Mouse (Mus musculus) kidney, embryonic 15.5 days (tissue): ENCODE measurements at regions not wholly inside any gene's neighbourhood (a gene's known extent, or its start where the extent isn't known, plus 50 kb on each side); places are given as distances from the start of the nearest gene placed in this dataset.

ENCODE experiments used
- ATAC-seq: fragments of 200-750 bp; cut with Nextera tagmentation; replicated peaks from 2 replicates; pipeline ENCODE4 v1.8.0; 2017; ENCODE audit warnings: moderate TSS enrichment; ENCODE audit not compliant: low FRiP score
- H3K27ac ChIP-seq: fragments of 300-500 bp; sonication (generic); 2 replicates; pipeline ENCODE4 v1.5.1; 2015; ENCODE audit warnings: mild to moderate bottlenecking, inconsistent platforms
- H3K27me3 ChIP-seq: fragments of 300-500 bp; sonication (generic); 2 replicates; pipeline ENCODE4 v1.6.1; 2015; ENCODE audit warnings: inconsistent platforms
- H3K36me3 ChIP-seq: fragments of 300-500 bp; sonication (generic); 2 replicates; pipeline ENCODE4 v1.6.1; 2015; ENCODE audit warnings: inconsistent platforms
- H3K4me1 ChIP-seq: fragments of 300-500 bp; sonication (generic); 2 replicates; pipeline ENCODE4 v1.6.1; 2015; ENCODE audit warnings: inconsistent platforms
- H3K4me2 ChIP-seq: fragments of 300-500 bp; sonication (generic); 2 replicates; pipeline ENCODE4 v1.6.1; 2015; ENCODE audit warnings: moderate library complexity, mild to moderate bottlenecking, inconsistent platforms
- H3K4me3 ChIP-seq: fragments of 300-500 bp; sonication (generic); replicated peaks from 2 replicates; pipeline ENCODE4 v1.5.1; 2015; ENCODE audit warnings: mild to moderate bottlenecking, inconsistent platforms
- H3K9ac ChIP-seq: fragments of 300-500 bp; sonication (generic); 2 replicates; pipeline ENCODE4 v1.6.1; 2015; ENCODE audit warnings: mild to moderate bottlenecking, inconsistent platforms
- H3K9me3 ChIP-seq: fragments of 300-500 bp; sonication (generic); replicated peaks from 2 replicates; pipeline ENCODE4 v1.6.1; 2016; ENCODE audit warnings: inconsistent platforms
- WGBS: fragments of 180-500 bp; shearing (Covaris S2); methylation state at CpG from one replicate; pipeline ENCODE4 v1.1.7; 2015; ENCODE audit warnings: mixed read lengths; 5-methylcytosine and 5-hydroxymethylcytosine counted together

- Histone ChIP-seq H3K27me3 (peaks cover 13% of the 10 kb centered on the region), H3K4me3 (no peak overlapping the region), H3K4me1 (peaks cover 8% of the 10 kb centered on the region), H3K9me3 (no peaks in the 10 kb centered on the region), H3K9ac (no peak overlapping the region), H3K27ac (no peak overlapping the region), H3K36me3 (no peaks in the 10 kb centered on the region), H3K4me2 (no peak overlapping the region)
- 38% methylated on average over 4 of the region's 4 CpGs for WGBS
- ATAC-seq, result no peak
Observed at GRCm38 (mm10) chr11:63293485-63293884, 164.7 kb downstream of the Pmp22 start.

GRCm38 (mm10) chr11:63294476-63294875 is 165.7 kb downstream of the Pmp22 start:
- Histone ChIP-seq H3K27ac (no peak overlapping the region), H3K4me3 (no peak overlapping the region), H3K9me3 (no peaks in the 10 kb centered on the region), H3K4me2 (no peak overlapping the region), H3K27me3 (peaks cover 12% of the 10 kb centered on the region), H3K9ac (no peak overlapping the region), H3K4me1 (peaks cover 9% of the 10 kb centered on the region), H3K36me3 (no peaks in the 10 kb centered on the region)
- WGBS, result 69% methylated on average over 3 of the region's 3 CpGs
- no peak for ATAC-seq

GRCm38 (mm10) chr11:63296476-63296875 is 167.7 kb downstream of the Pmp22 start:
- Histone ChIP-seq H3K9me3 (no peaks in the 10 kb centered on the region), H3K4me2 (no peak overlapping the region), H3K4me3 (no peak overlapping the region), H3K4me1 (peaks cover 23% of the 10 kb centered on the region), H3K9ac (no peak overlapping the region), H3K27me3 (peaks cover 16% of the 10 kb centered on the region), H3K36me3 (no peaks in the 10 kb centered on the region), H3K27ac (no peak overlapping the region)
- no peak for ATAC-seq
- 88% methylated on average over 3 of the region's 3 CpGs for WGBS

GRCm38 (mm10) chr11:63299712-63300581 is 171.2 kb downstream of the Pmp22 start:
- H3K36me3 ChIP-seq, result no peaks in the 10 kb centered on the region
- H3K27ac ChIP-seq, result 0 out of 2 replicates have a peak overlapping the region, but pooled peaks have one; percentile 10
- ATAC-seq, result 0 out of 2 replicates have a peak, but pooled peaks have one; percentile 29
- WGBS, result 34% methylated on average over 14 of the region's 14 CpGs
- peaks cover 19% of the 10 kb centered on the region for H3K27me3 ChIP-seq
- H3K4me2 ChIP-seq, result no peak overlapping the region
- H3K9me3 ChIP-seq, result no peaks in the 10 kb centered on the region
- H3K4me3 ChIP-seq, result no peak overlapping the region
- H3K9ac ChIP-seq, result no peak overlapping the region
- peaks cover 15% of the 10 kb centered on the region for H3K4me1 ChIP-seq

GRCm38 (mm10) chr11:63325166-63325565 is 196.4 kb downstream of the Pmp22 start:
- no peaks in the 10 kb centered on the region for H3K4me1 ChIP-seq
- H3K4me2 ChIP-seq, result no peak overlapping the region
- no peaks in the 10 kb centered on the region for H3K36me3 ChIP-seq
- no peaks in the 10 kb centered on the region for H3K27me3 ChIP-seq
- 83% methylated on average over 4 of the region's 4 CpGs for WGBS
- no peak overlapping the region for H3K27ac ChIP-seq
- H3K9ac ChIP-seq, result no peak overlapping the region
- no peak for ATAC-seq
- no peak overlapping the region for H3K4me3 ChIP-seq
- no peaks in the 10 kb centered on the region for H3K9me3 ChIP-seq

GRCm38 (mm10) chr11:63326864-63327263 is 198.1 kb downstream of the Pmp22 start:
- 31% methylated on average over 5 of the region's 5 CpGs for WGBS
- H3K27ac ChIP-seq, result no peak overlapping the region
- no peak overlapping the region for H3K4me2 ChIP-seq
- H3K9me3 ChIP-seq, result no peaks in the 10 kb centered on the region
- no peak for ATAC-seq
- no peak overlapping the region for H3K4me3 ChIP-seq
- no peak overlapping the region for H3K9ac ChIP-seq
- no peaks in the 10 kb centered on the region for H3K4me1 ChIP-seq
- H3K27me3 ChIP-seq, result no peaks in the 10 kb centered on the region
- H3K36me3 ChIP-seq, result no peaks in the 10 kb centered on the region

- ATAC-seq, result no peak
- Histone ChIP-seq H3K9ac (no peak overlapping the region), H3K4me1 (no peaks in the 10 kb centered on the region), H3K27ac (no peak overlapping the region), H3K27me3 (no peaks in the 10 kb centered on the region), H3K4me2 (no peak overlapping the region), H3K9me3 (no peaks in the 10 kb centered on the region), H3K4me3 (no peak overlapping the region), H3K36me3 (no peaks in the 10 kb centered on the region)
- 31% methylated on average over 9 of the region's 9 CpGs for WGBS
Observed at GRCm38 (mm10) chr11:63337503-63337902, 208.7 kb downstream of the Pmp22 start.

- no peaks in the 10 kb centered on the region for H3K9me3 ChIP-seq
- H3K4me3 ChIP-seq, result no peak overlapping the region
- WGBS, result 85% methylated on average over 1 of the region's 1 CpGs
- H3K27ac ChIP-seq, result no peak overlapping the region
- no peaks in the 10 kb centered on the region for H3K36me3 ChIP-seq
- H3K4me1 ChIP-seq, result no peaks in the 10 kb centered on the region
- ATAC-seq, result no peak
- H3K4me2 ChIP-seq, result no peak overlapping the region
- no peak overlapping the region for H3K9ac ChIP-seq
- no peaks in the 10 kb centered on the region for H3K27me3 ChIP-seq
Observed at GRCm38 (mm10) chr11:63338277-63338676, 209.5 kb downstream of the Pmp22 start.

- H3K36me3 ChIP-seq, result no peaks in the 10 kb centered on the region
- H3K4me1 ChIP-seq, result peaks cover 6% of the 10 kb centered on the region
- H3K4me2 ChIP-seq, result no peak overlapping the region
- H3K9ac ChIP-seq, result no peak overlapping the region
- no peaks in the 10 kb centered on the region for H3K9me3 ChIP-seq
- no peak overlapping the region for H3K4me3 ChIP-seq
- H3K27me3 ChIP-seq, result 0 out of 2 replicates have a peak, but pooled peaks cover 3% of the 10 kb centered on the region
- ATAC-seq, result no peak
- WGBS, result 90% methylated on average over 4 of the region's 4 CpGs
- no peak overlapping the region for H3K27ac ChIP-seq
Observed at GRCm38 (mm10) chr11:63345653-63346052, 216.9 kb downstream of the Pmp22 start.

GRCm38 (mm10) chr11:63350123-63350696 is 221.4 kb downstream of the Pmp22 start:
- H3K9me3 ChIP-seq, result no peaks in the 10 kb centered on the region
- ATAC-seq, result no peak
- 0 out of 2 replicates have a peak, but pooled peaks cover 6% of the 10 kb centered on the region for H3K27me3 ChIP-seq
- H3K4me3 ChIP-seq, result no peak overlapping the region
- no peak overlapping the region for H3K9ac ChIP-seq
- peaks cover 6% of the 10 kb centered on the region for H3K4me1 ChIP-seq
- H3K27ac ChIP-seq, result peak overlapping the region; percentile 41; the same call in 1 of the 2 replicates
- H3K4me2 ChIP-seq, result no peak overlapping the region
- WGBS, result 28% methylated on average over 7 of the region's 7 CpGs
- no peaks in the 10 kb centered on the region for H3K36me3 ChIP-seq

- Histone ChIP-seq H3K36me3 (no peaks in the 10 kb centered on the region), H3K4me1 (peaks cover 6% of the 10 kb centered on the region), H3K9ac (no peak overlapping the region), H3K27me3 (0 out of 2 replicates have a peak, but pooled peaks cover 6% of the 10 kb centered on the region), H3K27ac (no peak overlapping the region), H3K4me3 (no peak overlapping the region), H3K9me3 (no peaks in the 10 kb centered on the region), H3K4me2 (no peak overlapping the region)
- ATAC-seq, result no peak
- WGBS, result 90% methylated on average over 8 of the region's 8 CpGs
Observed at GRCm38 (mm10) chr11:63351999-63352398, 223.2 kb downstream of the Pmp22 start.

GRCm38 (mm10) chr11:63352990-63353389 is 224.2 kb downstream of the Pmp22 start:
- Histone ChIP-seq H3K4me1 (peaks cover 6% of the 10 kb centered on the region), H3K27ac (no peak overlapping the region), H3K9ac (no peak overlapping the region), H3K27me3 (0 out of 2 replicates have a peak, but pooled peaks cover 6% of the 10 kb centered on the region), H3K36me3 (no peaks in the 10 kb centered on the region), H3K4me3 (no peak overlapping the region), H3K4me2 (no peak overlapping the region), H3K9me3 (no peaks in the 10 kb centered on the region)
- no peak for ATAC-seq
- WGBS, result 73% methylated on average over 3 of the region's 3 CpGs
